9 mouse cellular contexts compared by ENCODE assay signal in the genomic region with DNA sequence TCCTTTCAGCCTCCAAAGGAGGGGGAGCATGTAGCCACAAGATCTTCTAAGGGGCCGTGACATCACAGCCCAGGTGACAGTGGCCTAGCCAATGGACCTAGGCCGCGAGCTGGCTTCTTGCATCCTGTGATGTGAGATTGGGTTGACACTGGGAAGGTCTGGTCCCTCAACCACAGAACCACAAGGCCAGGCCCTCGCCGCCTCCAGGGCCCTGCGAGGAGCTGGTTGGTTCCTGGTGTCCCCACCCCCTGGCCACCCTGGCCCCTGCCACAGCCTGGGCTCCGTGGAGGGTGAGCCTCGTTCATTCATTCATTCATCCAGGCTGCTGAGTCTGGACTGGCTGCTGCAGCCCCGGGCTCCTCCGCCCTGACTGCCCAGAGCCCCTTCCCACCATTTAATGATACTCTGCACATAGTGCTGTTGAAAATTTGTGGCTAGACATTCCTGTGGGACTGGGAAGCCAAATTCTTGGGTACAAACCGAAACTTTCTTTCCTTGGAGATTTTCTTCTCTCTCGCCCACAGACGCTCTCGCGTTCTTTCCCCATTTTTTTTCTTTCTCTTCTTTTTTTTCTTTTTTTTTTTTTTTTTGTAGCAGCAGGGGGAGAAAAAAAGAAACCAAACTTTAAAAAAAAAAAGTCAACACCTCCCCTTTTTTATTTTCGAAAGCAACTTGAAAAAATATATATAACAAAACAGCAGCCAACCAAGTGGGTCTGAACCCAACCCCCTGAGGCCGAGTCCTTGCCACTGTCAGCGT. TPM values are rescaled to one million over a fixed set of nuclear protein-coding genes. Genes with fewer than 3 reads are reported as not detected.
DNase-seq lines count a peak whose midpoint lies in the region; ATAC-seq and TF ChIP-seq lines count a peak whose summit lies in the region.
"Had no signal": no experiment of that assay in that cellular context is flagged by ENCODE, and none has a peak within 500 bp of the region (broad histone marks: within the 10 kb centered on the region; RNA-seq: fewer than 3 reads in every experiment).

A gene (plus strand): TSS at position 311 of the 759 bp plus-strand sequence.

- TF ChIP-seq POLR2A in limb, embryonic 14.5 days (IDR thresholded peaks at IDR 0.05; ENCODE audit: borderline replicate concordance, extremely low read depth, insufficient read depth, insufficient read length): no peak
- TF ChIP-seq POLR2A in olfactory bulb, adult 2 months (IDR thresholded peaks at IDR 0.05; ENCODE audit: insufficient read depth, low read depth, low read length): no peak

- peaks cover 4% of the 10 kb centered on the region; the same call in 1 of the 2 replicates for H3K4me1 ChIP-seq in limb, embryonic 14.5 days (ENCODE audit: control insufficient read depth, insufficient read depth, low read length)
- H3K4me1 ChIP-seq in olfactory bulb, adult 2 months (ENCODE audit: control insufficient read depth, insufficient read depth, low read length): no peaks in the 10 kb centered on the region
- no peaks in the 10 kb centered on the region for H3K4me1 ChIP-seq in midbrain, embryonic 14.5 days (ENCODE audit: control insufficient read depth, insufficient read depth, low read length)
- H3K4me1 ChIP-seq in hindbrain, embryonic 12.5 days: no peaks in the 10 kb centered on the region

- no peak within 1 kb of the TSS for H3K4me3 ChIP-seq in C2C12 (ENCODE audit: insufficient read depth, poor library complexity, severe bottlenecking)
- no peak within 1 kb of the TSS for H3K4me3 ChIP-seq in limb, embryonic 14.5 days (replicated peaks; ENCODE audit: low read length)
- no peak within 1 kb of the TSS for H3K4me3 ChIP-seq in olfactory bulb, adult 2 months (ENCODE audit: insufficient read depth, low read depth, low read length)
- H3K4me3 ChIP-seq in midbrain, embryonic 14.5 days (replicated peaks; ENCODE audit: low read depth, low read length): no peak within 1 kb of the TSS
- no peak within 1 kb of the TSS for H3K4me3 ChIP-seq in hindbrain, embryonic 12.5 days

- ATAC-seq in limb, embryonic 14.5 days (ENCODE audit: low FRiP score, low read depth): peak; percentile 45
- ATAC-seq in midbrain, embryonic 14.5 days (ENCODE audit: low FRiP score, low TSS enrichment): no peak
- no peak for ATAC-seq in hindbrain, embryonic 12.5 days (ENCODE audit: low FRiP score)
- ATAC-seq: forebrain, embryonic 14.5 days had no signal

- H3K9ac ChIP-seq in limb, embryonic 14.5 days (ENCODE audit: low read depth, low read length, severe bottlenecking): no peak within 1 kb of the TSS
- no peak within 1 kb of the TSS for H3K9ac ChIP-seq in midbrain, embryonic 14.5 days (replicated peaks; ENCODE audit: low read length)
- H3K9ac ChIP-seq in hindbrain, embryonic 12.5 days: no peak within 1 kb of the TSS

- DNase-seq in R1 (ENCODE audit: low read depth, low spot score): peak; percentile 60
- DNase-seq in limb, embryonic 14.5 days (ENCODE audit: low spot score): peak; percentile 34
- no peak for DNase-seq in midbrain, embryonic 14.5 days
- DNase-seq in embryo, embryonic 10 days (ENCODE audit: low spot score): no peak
- no peak for DNase-seq in adrenal gland, postnatal 10 days

- H3K4me2 ChIP-seq in limb, embryonic 14.5 days (replicated peaks; ENCODE audit: low read depth, low read length, severe bottlenecking): peak within 1 kb of the TSS; percentile 11; the same call in 1 of the 2 replicates
- no peak within 1 kb of the TSS for H3K4me2 ChIP-seq in midbrain, embryonic 14.5 days (ENCODE audit: low read length)
- H3K4me2 ChIP-seq in hindbrain, embryonic 12.5 days (replicated peaks): no peak within 1 kb of the TSS

- H3K79me2 ChIP-seq in C2C12 (ENCODE audit: control insufficient read depth, insufficient read depth): no peaks in the 10 kb centered on the region

- H3K36me3 ChIP-seq in C2C12 (ENCODE audit: control insufficient read depth, insufficient read depth): no peaks in the 10 kb centered on the region
- H3K36me3 ChIP-seq in limb, embryonic 14.5 days (ENCODE audit: control insufficient read depth, insufficient read depth, low read length): no peaks in the 10 kb centered on the region
- H3K36me3 ChIP-seq in midbrain, embryonic 14.5 days (ENCODE audit: control insufficient read depth, insufficient read depth, low read length): no peaks in the 10 kb centered on the region
- no peaks in the 10 kb centered on the region for H3K36me3 ChIP-seq in hindbrain, embryonic 12.5 days

- no peaks in the 10 kb centered on the region for H3K79me3 ChIP-seq in C2C12 (ENCODE audit: low read depth)

- 72% methylated on average over 18 of the region's 18 CpGs for WGBS in limb, embryonic 14.5 days
- WGBS in olfactory bulb, adult 2 months: 87% methylated on average over 18 of the region's 18 CpGs
- 82% methylated on average over 18 of the region's 18 CpGs for WGBS in midbrain, embryonic 14.5 days
- WGBS in hindbrain, embryonic 12.5 days: 80% methylated on average over 18 of the region's 18 CpGs

- no peaks in the 10 kb centered on the region for H3K9me3 ChIP-seq in limb, embryonic 14.5 days (ENCODE audit: control insufficient read depth, low read length)
- H3K9me3 ChIP-seq in midbrain, embryonic 14.5 days (ENCODE audit: control insufficient read depth, low read length): no peaks in the 10 kb centered on the region
- H3K9me3 ChIP-seq in hindbrain, embryonic 12.5 days (replicated peaks): no peaks in the 10 kb centered on the region

- no peak within 1 kb of the TSS for H3K27ac ChIP-seq in limb, embryonic 14.5 days (replicated peaks; ENCODE audit: low read depth, low read length)
- no peak within 1 kb of the TSS for H3K27ac ChIP-seq in olfactory bulb, adult 2 months (ENCODE audit: insufficient read depth, low read depth, low read length)
- no peak within 1 kb of the TSS for H3K27ac ChIP-seq in midbrain, embryonic 14.5 days (replicated peaks; ENCODE audit: low read depth, low read length)
- no peak within 1 kb of the TSS for H3K27ac ChIP-seq in hindbrain, embryonic 12.5 days

- H3K27me3 ChIP-seq in C2C12 (ENCODE audit: control insufficient read depth, insufficient read depth, insufficient read length): no peaks in the 10 kb centered on the region
- no peaks in the 10 kb centered on the region for H3K27me3 ChIP-seq in limb, embryonic 14.5 days (ENCODE audit: control insufficient read depth, insufficient read depth, low read length)
- H3K27me3 ChIP-seq in midbrain, embryonic 14.5 days (ENCODE audit: control insufficient read depth, insufficient read depth, low read length): no peaks in the 10 kb centered on the region
- H3K27me3 ChIP-seq in hindbrain, embryonic 12.5 days: no peaks in the 10 kb centered on the region

- no peak within 1 kb of the TSS for H3ac ChIP-seq in C2C12 (ENCODE audit: control insufficient read depth, insufficient read length, low read depth)

- no peak for TF ChIP-seq CTCF in C2C12 (IDR thresholded peaks at IDR 0.05; ENCODE audit: control insufficient read depth, insufficient read depth, insufficient read length)
- TF ChIP-seq CTCF in olfactory bulb, adult 2 months (IDR thresholded peaks at IDR 0.05; ENCODE audit: insufficient read depth, low read depth, low read length): no peak

TF ChIP-seq in C2C12, 6 proteins besides CTCF, POLR2A, EP300 and RAD21:
- TF ChIP-seq MAX (IDR thresholded peaks at IDR 0.05) (peak; percentile 26), MYOD1 (IDR thresholded peaks at IDR 0.05; ENCODE audit: control insufficient read depth, insufficient read length, low read depth) (no peak), FOSL1 (IDR thresholded peaks at IDR 0.05; ENCODE audit: insufficient read depth, low read length, poor library complexity, severe bottlenecking) (no peak), USF1 (IDR thresholded peaks at IDR 0.05; ENCODE audit: low read depth) (peak; percentile 71), MYOG (IDR thresholded peaks at IDR 0.05; ENCODE audit: control insufficient read depth, extremely low read depth, insufficient read length) (no peak), CEBPB (IDR thresholded peaks at IDR 0.05; ENCODE audit: low read depth) (no peak)

RNA-seq across cellular contexts. Expression of the gene that starts here (rescaled TPM):
- polyA plus RNA-seq in C2C12 (2012; fragmentation: generic; extraction: Trizol): 19.5 TPM
- polyA plus RNA-seq in limb, embryonic 14.5 days (2012; rRNA removed): 11.1 and 18.3 TPM in 2 replicates
- polyA plus RNA-seq in limb, embryonic 14.5 days (2014; fragmentation: Nextera tagmentation; extraction: Ambion mirVana): 6.3 and 7.7 TPM in 2 replicates
- not detected in 2 replicates for polyA plus RNA-seq in olfactory bulb, adult 2 months (2012; ENCODE audit: insufficient read depth, insufficient read length, low replicate concordance, missing spikeins)
- not detected in 2 replicates for polyA plus RNA-seq in midbrain, embryonic 14.5 days (2014; fragmentation: Nextera tagmentation; extraction: Ambion mirVana)
- 0.19 and 0.29 TPM in 2 replicates for polyA plus RNA-seq in hindbrain, embryonic 12.5 days (2016; fragmentation: Nextera tagmentation; extraction: Ambion mirVana)
- total RNA-seq in adrenal gland, postnatal 10 days (2021): 1 to 10 TPM; 2.9 to 3.2 TPM
- polyA plus RNA-seq: forebrain, embryonic 14.5 days had no signal

Comparison
In these comparisons a context has a peak if more than half of its experiments do, and no peak if none do; other contexts are left out.
1. DNase-seq: peak in R1 (single experiment) and limb, embryonic 14.5 days (single experiment); none in midbrain, embryonic 14.5 days (single experiment), embryo, embryonic 10 days (single experiment) and adrenal gland, postnatal 10 days (single experiment).